Mouse (Mus musculus) spleen, adult 2 months (tissue): ENCODE measurements around the gene Krt13.

Experiments used
- CTCF ChIP-seq: fragments of 200-500 bp; IDR thresholded peaks from 2 replicates; pipeline ENCODE4 v1.5.1; 2011; ENCODE audit warnings: mild to moderate bottlenecking, inconsistent platforms; ENCODE audit not compliant: insufficient read depth, insufficient read length, insufficient replicate concordance; ENCODE audit errors: extremely low read depth
- POLR2A ChIP-seq: fragments of 200-500 bp; IDR thresholded peaks from 2 replicates; pipeline ENCODE4 v1.6.1; 2011; ENCODE audit warnings: low read depth, low read length, inconsistent platforms

- no peak for TF ChIP-seq CTCF
- no peak for TF ChIP-seq POLR2A
These were observed 33.5 kb downstream of the Krt13 start, which contains the start of gene Krt32 for GRCm38 (mm10) chr11:100087861-100088260.
